Mouse (Mus musculus) megakaryocyte progenitor cell, adult 5-6 weeks (primary cell): ENCODE data around the gene Mylip. TPM values are rescaled to one million over a fixed set of nuclear protein-coding genes. Genes with fewer than 3 reads are reported as not detected.

Source experiments
- total RNA-seq, 2 experiments: library from RNA; stranded (forward) in 1 of 2; stranded (reverse) in 1 of 2; fragments of 157-497, 149-512 nt in 1 of 2; fragments of 200-1000 nt in 1 of 2; gene quantifications; 2 replicates each; pipeline versions ENCODE4 v1.2.3 to v1.2.4; 2015 to 2017

Gene Mylip
- total RNA-seq, 2 experiments from 2014 or later: 8.8 to 11.3 TPM

Other genes starting within 250 kb of the Mylip start
- 16.3 and 20.5 TPM in 2 replicates for gene Gmpr, start 117.7 kb downstream of the Mylip start, total RNA-seq (2015)
- 13.6 and 15.3 TPM in 2 replicates for gene Gmpr, start 117.7 kb downstream of the Mylip start, total RNA-seq (2017)